Mouse (Mus musculus): ENCODE measurements around the gene Dlg2.

- TF ChIP-seq CTCF (IDR thresholded peaks at IDR 0.05; ENCODE audit: low read depth, low read length) (no peak), POLR2A (IDR thresholded peaks at IDR 0.05; ENCODE audit: borderline replicate concordance, low read depth, low read length) (no peak)
Observed at GRCm38 (mm10) chr7:91573321-91573720, 1096.8 kb downstream of the Dlg2 start.

Data from bone marrow macrophage, adult 2 months (primary cell).